Mouse (Mus musculus): ENCODE data around the gene Cbln3.
A peak's percentile ranks its signal among the peaks of the same experiment; 100 is the strongest.

Gene Cbln3

DNA sequence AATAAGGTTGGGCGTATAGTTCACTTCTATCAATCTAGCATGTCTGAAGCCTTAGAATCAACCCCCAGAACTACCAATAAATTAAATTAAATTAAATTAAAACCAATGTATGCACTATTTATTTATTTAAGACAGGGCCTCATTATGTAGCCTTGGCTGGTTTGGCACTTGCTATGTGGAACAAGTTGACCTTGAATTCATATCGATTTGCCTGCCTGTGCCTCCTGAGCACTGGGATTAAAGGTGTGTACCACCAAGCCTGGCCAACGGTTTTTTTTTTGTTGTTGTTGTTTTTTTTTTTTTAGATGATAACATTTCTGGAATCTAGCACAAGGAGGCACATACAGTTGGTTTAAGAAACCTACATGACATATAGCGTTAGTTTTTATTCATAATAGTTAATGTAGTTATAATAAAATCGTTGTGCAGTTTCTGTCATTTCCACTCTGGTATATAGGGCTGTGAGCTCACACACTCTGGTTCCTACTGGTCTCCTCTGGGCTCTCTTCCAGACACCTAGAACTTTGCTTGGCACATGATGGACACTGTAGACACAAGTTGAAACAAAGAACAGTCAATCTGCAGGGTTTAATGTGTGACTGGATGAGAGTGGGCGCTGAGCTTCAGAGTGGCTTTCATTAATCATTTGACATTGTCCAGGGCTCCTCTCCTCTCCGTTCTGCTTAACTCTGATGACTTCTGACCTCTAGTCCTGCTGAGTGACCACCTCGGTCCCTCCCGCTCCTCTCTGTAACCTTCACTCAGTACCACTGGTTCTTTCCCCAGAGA, 38.5 kb downstream of the Cbln3 start:
- no peak for DNase-seq (ENCODE audit: low spot score)

DNA sequence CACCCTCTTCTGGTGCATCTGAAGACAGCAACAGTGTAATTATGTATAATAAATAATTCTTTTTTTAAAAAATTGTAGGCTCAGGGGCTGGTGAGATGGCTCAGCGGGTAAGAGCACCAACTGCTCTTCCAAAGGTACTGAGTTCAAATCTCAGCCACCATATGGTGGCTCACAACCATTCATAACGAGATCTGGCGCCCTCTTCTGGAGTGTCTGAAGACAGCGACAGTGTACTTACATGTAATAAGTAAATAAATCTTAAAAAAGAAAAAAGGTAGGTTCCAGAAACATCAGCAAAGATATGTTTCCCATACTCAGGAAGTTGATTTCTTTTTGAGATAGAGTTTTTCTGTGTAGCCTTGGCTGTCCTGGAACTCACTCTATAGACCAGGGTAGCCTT, 41.4 kb downstream of the Cbln3 start:
- no peak for DNase-seq (ENCODE audit: low spot score)

DNA sequence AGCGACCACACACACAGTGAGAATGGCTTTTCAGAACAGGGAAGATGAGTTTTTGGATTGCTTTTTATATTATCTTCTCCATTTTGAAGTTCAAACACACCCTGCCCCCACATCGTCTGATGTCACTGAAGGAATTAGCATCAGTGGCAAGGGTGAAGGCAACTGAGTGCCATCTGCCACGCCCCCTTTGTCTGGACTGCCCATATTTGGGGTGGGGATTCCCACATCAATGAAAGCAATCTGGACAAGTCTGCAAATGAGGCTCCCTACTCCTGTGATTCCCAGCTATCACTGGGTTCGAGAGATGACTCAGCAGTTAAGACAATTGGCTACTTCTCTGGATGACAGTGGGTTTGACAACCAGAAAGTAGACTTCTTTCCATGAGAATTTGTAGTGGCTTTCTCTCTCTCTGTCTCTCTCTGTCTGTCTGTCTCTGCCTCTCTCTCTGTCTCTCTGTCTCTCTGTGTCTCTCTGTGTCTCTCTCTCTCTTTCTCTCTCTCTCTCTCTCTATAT, 43.3 kb downstream of the Cbln3 start:
- DNase-seq (ENCODE audit: low spot score), result peak; percentile 57

DNA sequence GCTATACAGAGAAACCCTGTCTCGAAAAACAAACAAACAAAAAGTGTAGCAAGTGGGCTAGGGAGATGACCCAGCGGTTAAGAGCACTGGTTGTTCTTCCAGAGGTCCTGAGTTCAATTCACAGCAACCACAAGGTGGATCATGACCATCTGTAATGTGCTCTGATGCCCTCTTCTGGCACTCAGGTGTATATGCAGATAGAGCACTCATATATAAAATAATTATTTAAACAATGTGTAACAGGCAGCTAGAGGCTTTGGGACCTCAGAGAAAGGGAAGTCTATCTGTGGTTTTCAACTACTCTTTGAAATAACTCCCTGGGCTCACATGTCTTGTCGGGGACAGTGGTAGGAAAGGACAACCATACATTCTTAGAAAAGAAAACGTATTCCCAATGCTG, 45.5 kb downstream of the Cbln3 start:
- DNase-seq (ENCODE audit: low spot score), result no peak

DNA sequence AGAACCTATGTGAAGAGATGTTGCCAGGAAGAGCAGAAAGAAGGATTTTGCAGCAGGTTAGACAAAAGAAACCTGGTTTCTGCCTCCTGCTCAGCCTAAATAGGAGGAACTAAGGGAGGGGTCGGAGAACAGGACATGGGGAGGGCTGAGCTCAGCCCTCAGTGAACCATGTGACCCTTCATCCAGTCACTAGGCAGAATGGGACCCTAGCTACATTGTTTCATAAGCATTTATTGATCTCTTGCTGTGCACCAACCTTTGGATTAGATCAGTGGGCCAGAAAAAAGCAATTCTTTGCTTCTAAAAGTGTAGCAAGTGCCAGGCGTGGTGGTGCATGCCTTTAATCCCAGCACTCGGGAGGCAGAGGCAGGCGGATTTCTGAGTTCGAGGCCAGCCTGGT, 45.9 kb downstream of the Cbln3 start:
- DNase-seq (ENCODE audit: low spot score), result no peak

DNA sequence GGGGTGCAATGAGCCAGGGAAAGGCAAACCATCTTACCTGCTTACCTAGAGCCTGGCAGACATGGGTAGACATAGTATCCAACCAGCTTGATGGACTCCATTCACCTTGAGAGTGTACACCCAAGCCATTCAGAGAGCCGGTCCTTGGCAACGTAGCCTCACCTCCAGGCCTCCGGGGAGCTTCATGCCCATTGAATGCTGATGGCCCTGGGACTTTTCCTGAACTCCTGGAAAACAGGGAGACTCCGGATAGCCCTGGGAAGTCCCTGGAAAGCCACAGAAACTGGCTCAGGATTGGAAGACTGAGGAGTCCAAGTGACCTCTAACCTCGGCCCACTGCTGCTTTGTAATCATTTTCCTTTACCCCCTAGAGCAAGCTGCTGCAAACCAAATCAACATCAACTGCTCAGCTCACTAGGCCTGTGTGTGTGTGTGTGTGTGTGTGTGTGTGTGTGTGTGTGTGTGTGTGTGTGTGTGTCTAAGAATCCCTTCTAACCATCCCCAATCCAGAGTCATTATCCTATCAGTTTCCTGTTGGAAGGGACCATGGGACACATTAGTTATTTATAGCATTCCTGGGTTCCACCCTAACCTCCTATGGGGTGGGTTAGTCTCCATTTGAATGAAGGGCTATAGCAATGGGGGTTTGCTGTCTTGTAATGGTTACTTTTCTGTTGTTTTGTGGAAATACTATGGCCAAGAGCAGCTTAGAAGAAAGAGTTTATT, 49.2 kb downstream of the Cbln3 start:
- DNase-seq (ENCODE audit: low spot score), result no peak

DNA sequence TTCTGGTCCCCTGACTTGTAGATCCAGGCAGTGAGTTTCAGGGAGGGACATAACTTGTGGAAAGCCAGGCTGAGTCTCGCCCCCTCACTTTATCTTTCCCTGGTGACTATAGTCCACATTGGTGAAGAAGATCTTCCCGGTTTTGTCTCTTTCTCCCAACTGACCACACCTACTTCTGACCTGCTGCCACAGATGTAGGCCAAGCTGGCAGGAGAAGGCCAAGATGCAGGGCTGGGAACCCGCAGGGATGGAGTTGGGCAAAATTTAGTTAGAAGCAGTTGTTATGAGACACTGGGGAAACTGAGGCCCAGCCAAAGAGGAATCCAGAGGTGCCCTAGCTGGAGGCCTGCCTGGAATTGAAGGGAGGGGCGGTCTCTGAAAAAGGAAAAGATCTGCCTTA, 51.1 kb downstream of the Cbln3 start:
- DNase-seq (ENCODE audit: low spot score), result no peak

DNA sequence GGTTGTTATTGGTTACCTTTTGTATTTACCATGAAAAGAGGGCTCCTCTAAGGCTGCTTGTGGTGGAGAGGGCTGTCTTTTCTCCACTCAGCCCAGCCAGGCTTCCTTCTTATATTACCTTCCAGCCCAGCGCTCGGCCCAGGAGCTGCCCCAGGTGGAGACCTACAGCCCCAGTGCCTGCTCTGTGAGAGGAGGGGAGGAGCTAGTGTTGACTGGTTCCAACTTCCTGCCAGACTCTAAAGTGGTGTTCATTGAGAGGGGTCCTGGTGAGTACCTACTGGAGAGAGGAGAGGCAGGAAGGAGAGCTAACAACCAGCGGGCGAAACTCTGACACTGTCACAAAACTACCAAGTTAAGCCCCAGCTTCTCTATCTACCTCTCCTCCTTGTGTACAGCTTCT, 53.9 kb downstream of the Cbln3 start:
- DNase-seq (ENCODE audit: low spot score), result peak; percentile 42

DNA sequence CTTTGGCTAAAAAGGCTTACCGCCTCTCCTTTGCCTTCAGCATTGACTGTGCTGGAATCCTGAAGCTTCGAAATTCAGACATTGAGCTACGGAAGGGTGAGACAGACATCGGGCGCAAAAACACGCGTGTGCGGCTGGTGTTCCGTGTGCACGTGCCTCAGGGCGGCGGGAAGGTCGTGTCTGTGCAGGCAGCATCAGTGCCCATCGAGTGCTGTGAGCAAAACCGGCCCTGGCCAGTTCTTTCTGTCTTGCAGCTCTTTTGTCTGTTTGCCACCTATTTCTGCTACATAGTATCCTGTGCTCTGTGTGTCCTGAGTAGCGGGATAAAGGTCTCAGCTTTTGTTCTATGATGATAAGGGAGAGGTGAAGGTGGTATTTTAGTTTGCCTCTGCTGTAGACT, 54.3 kb downstream of the Cbln3 start:
- peak; percentile 52 for DNase-seq (ENCODE audit: low spot score)
